Mouse (Mus musculus): Measurements from ENCODE around the gene Plekha6. TPM values are rescaled to one million over a fixed set of nuclear protein-coding genes. Genes with fewer than 3 reads are reported as not detected.

Gene Plekha6
- total and polyA plus RNA-seq, 3 experiments, result 11.8 to 28.5 TPM; not detected in 1

GRCm38 (mm10) chr1:133306842-133307241 is 142.8 kb downstream of the Plekha6 start:
- H3K27me3 ChIP-seq (ENCODE audit: control insufficient read depth in 1 of 2, insufficient read depth in 2 of 2, low read length in 2 of 2), result no peaks in the 10 kb centered on the region
- no peaks in the 10 kb centered on the region; a peak in 1 of 4 replicates for H3K36me3 ChIP-seq (ENCODE audit: control insufficient read depth in 1 of 2, insufficient read depth in 2 of 2, low read length in 2 of 2)
- peak; percentile 80 for DNase-seq (ENCODE audit: low read depth, low spot score)
- H3K9ac ChIP-seq (ENCODE audit: control insufficient read depth, low read depth, low read length, poor library complexity, severe bottlenecking), result peak overlapping the region; percentile 46; the same call in 1 of the 2 replicates
- no peak overlapping the region for H3K27ac ChIP-seq (ENCODE audit: control insufficient read depth, low read depth, low read length)
- no peaks in the 10 kb centered on the region for H3K79me2 ChIP-seq (ENCODE audit: control insufficient read depth, insufficient read depth, low read length, poor library complexity)
- H3K4me3 ChIP-seq (ENCODE audit: control insufficient read depth in 1 of 2, insufficient read depth in 1 of 2, low read depth in 2 of 2, low read length in 2 of 2), result peak overlapping the region in 1 of 2 experiments; percentile 30; a peak in 1 of 4 replicates
- no peaks in the 10 kb centered on the region for H3K9me3 ChIP-seq (replicated peaks; ENCODE audit: insufficient read depth, low read length)
- peaks cover 3 to 8% of the 10 kb centered on the region in 2 experiments; a peak in 3 of 4 replicates for H3K4me1 ChIP-seq (ENCODE audit: control insufficient read depth in 1 of 2, insufficient read depth in 2 of 2, low read length in 2 of 2)
- TF ChIP-seq RCOR1 (IDR thresholded peaks at IDR 0.05; ENCODE audit: low read depth, low read length) (no peak), TAL1 (IDR thresholded peaks at IDR 0.05; ENCODE audit: low read length) (no peak), ETS1 (IDR thresholded peaks at IDR 0.05; ENCODE audit: low read depth, low read length) (no peak), JUND (IDR thresholded peaks at IDR 0.05; ENCODE audit: low read depth, low read length) (no peak), CHD1 (IDR thresholded peaks at IDR 0.05; ENCODE audit: low read depth, low read length) (no peak), USF1 (IDR thresholded peaks at IDR 0.05; ENCODE audit: low read depth, low read length) (no peak), TCF12 (IDR thresholded peaks at IDR 0.05; ENCODE audit: low read depth, low read length) (no peak), NRF1 (IDR thresholded peaks at IDR 0.05; ENCODE audit: insufficient read depth, low read depth, low read length, poor library complexity, severe bottlenecking) (no peak), CHD2 (IDR thresholded peaks at IDR 0.05; ENCODE audit: low read length) (no peak), MAZ (IDR thresholded peaks at IDR 0.05; ENCODE audit: low read depth, low read length) (0 out of 2 replicates have a peak, but pooled peaks have one; percentile 11), ZKSCAN1 (IDR thresholded peaks at IDR 0.05; ENCODE audit: low read depth, low read length) (no peak), E2F4 (IDR thresholded peaks at IDR 0.05; ENCODE audit: borderline replicate concordance, low read depth, low read length) (no peak), TBP (IDR thresholded peaks at IDR 0.05; ENCODE audit: low read depth, low read length) (no peak), MAX (IDR thresholded peaks at IDR 0.05; ENCODE audit: low read length) (0 out of 2 replicates have a peak, but pooled peaks have one; percentile 40), MEF2A (IDR thresholded peaks at IDR 0.05; ENCODE audit: extremely low read depth, insufficient replicate concordance, low read depth, low read length, poor library complexity, severe bottlenecking) (no peak), MYC (IDR thresholded peaks at IDR 0.05; ENCODE audit: low read depth, low read length) (no peak), UBTF (IDR thresholded peaks at IDR 0.05; ENCODE audit: borderline replicate concordance, insufficient read depth, low read depth, low read length) (no peak), EP300 (IDR thresholded peaks at IDR 0.05; ENCODE audit: low read depth in 1 of 2, low read length in 2 of 2) (no peak), MAFK (IDR thresholded peaks at IDR 0.05; ENCODE audit: borderline replicate concordance, low read depth, low read length) (no peak), GABPA (IDR thresholded peaks at IDR 0.05; ENCODE audit: low read depth, low read length) (no peak), CTCF (IDR thresholded peaks at IDR 0.05 in 2 of 3, conservative IDR thresholded peaks at IDR 0.05 in 1 of 3; ENCODE audit: control insufficient read depth in 1 of 3, insufficient read depth in 1 of 3, low read depth in 2 of 3, low read length in 3 of 3, poor library complexity in 1 of 3, severe bottlenecking in 1 of 3) (peak; percentile 84 to 94 (median 86)), NELFE (IDR thresholded peaks at IDR 0.05; ENCODE audit: low read depth, low read length) (no peak), ELF1 (IDR thresholded peaks at IDR 0.05; ENCODE audit: low read depth, low read length) (no peak), ZNF384 (IDR thresholded peaks at IDR 0.05; ENCODE audit: low read depth, low read length) (no peak), POLR2A (IDR thresholded peaks at IDR 0.05; ENCODE audit: control insufficient read depth in 1 of 2, insufficient read depth in 1 of 2, low read depth in 1 of 2, low read length in 2 of 2, poor library complexity in 1 of 2) (no peak), HCFC1 (IDR thresholded peaks at IDR 0.05; ENCODE audit: low read depth, low read length) (0 out of 2 replicates have a peak, but pooled peaks have one; percentile 21), KAT2A (conservative IDR thresholded peaks at IDR 0.05; ENCODE audit: low read depth, low read length) (no peak), SMC3 (IDR thresholded peaks at IDR 0.05; ENCODE audit: low read depth, low read length) (peak; percentile 93), ZC3H11A (IDR thresholded peaks at IDR 0.05; ENCODE audit: low read depth, low read length) (peak; percentile 88), RAD21 (IDR thresholded peaks at IDR 0.05; ENCODE audit: low read depth, low read length) (peak; percentile 56), BHLHE40 (IDR thresholded peaks at IDR 0.05; ENCODE audit: borderline replicate concordance, low read depth, low read length) (no peak), ZMIZ1 (IDR thresholded peaks at IDR 0.05; ENCODE audit: low read depth, low read length) (no peak), SIN3A (IDR thresholded peaks at IDR 0.05; ENCODE audit: low read length) (no peak), GATA1 (IDR thresholded peaks at IDR 0.05; ENCODE audit: low read depth, low read length) (no peak), POLR2AphosphoS5 (IDR thresholded peaks at IDR 0.05; ENCODE audit: borderline replicate concordance, low read depth, low read length) (no peak), MXI1 (IDR thresholded peaks at IDR 0.05; ENCODE audit: low read depth, low read length) (peak; percentile 44; the same call in 1 of the 2 replicates), MYB (IDR thresholded peaks at IDR 0.05; ENCODE audit: low read depth, low read length) (no peak), POLR2AphosphoS2 (IDR thresholded peaks at IDR 0.05; ENCODE audit: low read length) (no peak)

Measured in MEL (cell line).